Mouse (Mus musculus) small intestine, adult 2 months (tissue): ENCODE measurements around the gene Suclg2. TPM values are rescaled to one million over a fixed set of nuclear protein-coding genes. Genes with fewer than 3 reads are reported as not detected.

ENCODE experiments used
- H3K27ac ChIP-seq: fragments of 200-500 bp; 2 replicates; pipeline ENCODE4 v1.5.1; 2012; ENCODE audit warnings: low read depth, low read length, control low read depth, inconsistent platforms; ENCODE audit not compliant: insufficient read depth
- H3K27me3 ChIP-seq: fragments of 200-500 bp; 2 replicates; pipeline ENCODE4 v1.6.1; 2012; ENCODE audit warnings: mild to moderate bottlenecking, moderate library complexity, low read length, inconsistent platforms; ENCODE audit not compliant: control insufficient read depth, insufficient read depth
- H3K36me3 ChIP-seq: fragments of 200-500 bp; 2 replicates; pipeline ENCODE4 v1.6.1; 2012; ENCODE audit warnings: mild to moderate bottlenecking, low read length, control low read depth, inconsistent platforms; ENCODE audit not compliant: control insufficient read depth, insufficient read depth
- H3K4me1 ChIP-seq: fragments of 200-500 bp; 2 replicates; pipeline ENCODE4 v1.6.1; 2012; ENCODE audit warnings: low read length, inconsistent platforms, mixed read lengths; ENCODE audit not compliant: control insufficient read depth, insufficient read depth, insufficient read length
- H3K4me3 ChIP-seq: fragments of 200-500 bp; 2 replicates; pipeline ENCODE4 v1.5.1; 2012; ENCODE audit warnings: low read depth, mild to moderate bottlenecking, control low read depth, inconsistent platforms, low read length, moderate library complexity
- CTCF ChIP-seq: fragments of 200-500 bp; IDR thresholded peaks from 2 replicates; pipeline ENCODE4 v1.5.1; 2012; ENCODE audit warnings: low read depth, mild to moderate bottlenecking, control low read depth, inconsistent platforms, low read length, moderate library complexity, mixed read lengths; ENCODE audit not compliant: insufficient replicate concordance, insufficient read length; ENCODE audit errors: extremely low read depth
- POLR2A ChIP-seq: fragments of 200-500 bp; IDR thresholded peaks from 2 replicates; pipeline ENCODE4 v1.6.1; 2012; ENCODE audit warnings: low read depth, mild to moderate bottlenecking, control low read depth, inconsistent platforms, low read length, moderate library complexity
- WGBS: fragments of 180-500 bp; shearing (Covaris S2); methylation state at CpG from one replicate; pipeline ENCODE4 v1.1.7; 2018; 5-methylcytosine and 5-hydroxymethylcytosine counted together
- polyA plus RNA-seq: library from polyadenylated mRNA; depleted of rRNA; stranded (reverse); fragments of >200 nt; gene quantifications from 2 replicates; pipeline ENCODE4 v1.2.3, GENCODE M21; 2012

Gene Suclg2
- polyA plus RNA-seq, 1 experiment = 13.1 TPM

DNA sequence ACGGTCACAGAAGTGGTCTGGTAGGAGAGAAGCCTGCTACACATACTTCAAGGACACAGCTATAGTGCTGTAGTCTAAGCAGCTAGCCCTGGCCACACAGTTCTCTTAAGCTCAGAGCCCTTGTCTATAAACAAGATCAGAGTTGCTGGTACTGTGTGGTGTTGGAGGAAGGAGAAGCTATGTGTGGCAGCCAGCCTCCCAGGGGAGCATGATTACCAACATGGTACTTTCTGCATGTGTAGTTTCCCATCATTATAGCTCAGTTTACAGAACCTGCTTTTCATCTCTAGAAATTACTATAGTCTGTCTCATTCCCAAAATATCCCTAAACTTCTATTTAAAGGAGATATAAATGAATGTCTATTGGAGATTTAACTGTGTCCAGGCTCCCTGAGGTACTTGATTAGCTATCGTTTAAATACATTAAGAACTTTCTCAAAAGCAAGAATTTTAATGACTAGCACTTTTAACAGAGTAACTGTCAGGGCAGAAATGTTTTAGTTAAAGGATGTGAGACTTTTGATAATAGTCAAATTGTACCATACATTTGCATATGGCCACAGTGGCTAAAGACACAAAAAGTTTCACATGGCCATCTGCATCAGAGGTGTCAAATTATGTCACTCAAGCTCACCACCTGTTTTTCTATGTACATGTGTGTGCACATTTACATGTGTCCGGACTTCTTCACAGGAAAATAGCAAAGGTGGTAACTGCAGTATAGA lies 145.4 kb downstream of the Suclg2 start:
- Histone ChIP-seq H3K36me3 (peaks cover 12% of the 10 kb centered on the region), H3K4me1 (no peaks in the 10 kb centered on the region), H3K4me3 (no peak overlapping the region), H3K27me3 (no peaks in the 10 kb centered on the region), H3K27ac (no peak overlapping the region)
- WGBS = 91% methylated on average over 3 of the region's 3 CpGs
- TF ChIP-seq POLR2A (no peak), CTCF (no peak)

DNA sequence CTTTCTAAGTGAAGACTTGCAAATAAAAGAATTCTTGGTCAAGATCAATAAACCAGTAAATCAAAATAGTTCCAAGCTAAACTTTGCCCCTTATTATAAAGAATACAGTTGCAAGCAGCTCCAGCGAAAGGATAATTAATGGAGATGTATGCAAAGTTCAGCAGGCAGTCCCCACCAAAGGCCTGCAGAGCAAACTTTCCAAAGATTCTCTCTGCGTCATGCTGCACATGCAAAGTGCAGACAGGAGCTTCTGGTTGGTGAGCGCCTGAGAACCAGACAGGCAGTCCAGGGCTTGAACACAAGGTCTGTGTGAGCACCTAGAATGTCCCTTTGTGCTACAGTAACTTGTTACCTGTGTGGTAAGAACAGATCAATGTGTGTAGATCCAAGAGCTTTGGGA lies 147.0 kb downstream of the Suclg2 start:
- H3K27ac ChIP-seq = no peak overlapping the region
- TF ChIP-seq CTCF (no peak), POLR2A (no peak)
- H3K4me3 ChIP-seq = no peak overlapping the region
- WGBS = 81% methylated on average over 3 of the region's 3 CpGs
- no peaks in the 10 kb centered on the region for H3K4me1 ChIP-seq
- peaks cover 7% of the 10 kb centered on the region for H3K36me3 ChIP-seq
- H3K27me3 ChIP-seq = no peaks in the 10 kb centered on the region

DNA sequence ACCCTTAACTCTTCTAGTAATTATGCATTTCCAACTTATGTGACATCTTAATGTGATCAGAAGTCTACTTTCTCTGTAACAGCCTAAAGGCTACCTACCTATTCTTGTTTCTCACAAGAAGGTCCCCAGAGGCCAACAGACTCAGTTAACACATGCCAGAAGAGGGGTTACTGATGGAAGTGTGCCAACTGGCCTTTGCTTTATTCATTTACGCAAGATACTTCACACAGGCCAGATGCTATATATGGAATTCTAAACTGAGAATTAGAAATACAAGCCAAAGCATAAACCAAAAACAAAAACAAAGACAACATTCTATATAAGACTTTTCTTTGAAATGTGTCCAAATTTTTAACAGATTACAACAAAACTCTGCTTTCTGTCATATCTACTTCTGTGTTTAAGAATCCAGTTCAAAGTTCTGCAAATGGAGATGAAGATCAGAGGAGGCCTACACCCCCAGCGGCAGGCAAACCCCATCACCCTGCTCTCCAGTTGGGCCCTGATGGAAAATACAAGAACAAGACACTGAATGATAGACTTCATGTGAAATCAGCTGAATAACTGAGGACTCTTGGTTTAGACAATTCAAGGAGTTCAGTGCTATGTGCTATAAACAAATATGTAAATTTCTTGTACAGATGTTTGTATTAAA lies 155.1 kb downstream of the Suclg2 start:
- 80% methylated on average over 2 of the region's 2 CpGs for WGBS
- no peak for TF ChIP-seq POLR2A
- no peak for TF ChIP-seq CTCF

DNA sequence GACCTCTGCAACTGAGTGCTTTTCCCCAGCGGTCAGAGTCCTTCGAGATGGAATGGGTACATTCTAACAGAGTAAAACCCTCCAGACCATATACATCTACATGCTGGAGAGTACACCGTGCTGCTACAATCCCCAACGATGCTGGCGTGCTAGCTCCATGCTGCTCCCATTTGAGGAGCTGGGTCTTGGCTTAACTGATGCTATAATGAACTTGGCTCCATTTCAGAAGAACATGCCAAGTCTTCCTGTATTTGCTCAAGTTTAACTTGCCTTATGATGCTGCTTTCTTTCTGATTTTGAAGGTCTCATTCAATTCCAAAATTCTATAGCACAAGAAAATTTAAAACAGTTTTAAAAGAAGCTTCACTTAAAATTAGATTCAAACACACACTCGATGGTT lies 162.3 kb downstream of the Suclg2 start:
- TF ChIP-seq CTCF (no peak), POLR2A (no peak)

More for the DNA sequence above, 155.1 kb downstream of the Suclg2 start:
- Histone ChIP-seq H3K4me1 (no peaks in the 10 kb centered on the region), H3K4me3 (no peak overlapping the region), H3K27ac (no peak overlapping the region), H3K27me3 (no peaks in the 10 kb centered on the region; the same call in 1 of the 2 replicates), H3K36me3 (peaks cover 8% of the 10 kb centered on the region)

DNA sequence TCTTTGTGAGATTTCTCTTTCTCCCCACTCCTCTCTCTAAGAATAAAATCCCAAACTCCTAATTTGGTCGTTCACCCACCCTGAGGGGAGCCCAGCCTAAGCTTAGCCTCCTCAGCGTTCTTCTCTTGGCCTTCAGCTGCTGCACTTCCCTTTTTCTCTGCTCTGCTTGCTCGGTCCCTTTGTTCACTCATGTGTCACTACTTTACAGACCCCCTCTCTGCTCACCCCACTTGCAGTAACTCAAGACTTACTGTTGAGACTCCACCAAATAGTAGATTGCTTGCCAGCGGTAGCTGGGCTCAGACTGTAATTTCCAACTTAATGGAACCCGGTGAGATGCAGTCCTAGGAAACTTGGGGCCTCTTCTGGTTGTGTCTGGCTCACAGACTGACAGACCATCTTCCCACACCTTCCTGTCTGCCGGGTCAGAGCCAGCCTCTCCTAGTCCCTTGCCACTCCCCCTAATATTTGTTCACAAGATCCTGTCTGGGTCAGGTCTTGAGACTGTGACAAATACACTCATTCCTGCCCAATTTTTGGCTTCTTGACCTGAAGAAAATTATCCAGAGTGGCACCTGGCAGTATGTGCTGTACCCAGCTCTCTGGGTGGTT lies 166.2 kb downstream of the Suclg2 start:
- Histone ChIP-seq H3K4me3 (no peak overlapping the region), H3K36me3 (peaks cover 5% of the 10 kb centered on the region), H3K27ac (no peak overlapping the region), H3K4me1 (no peaks in the 10 kb centered on the region), H3K27me3 (no peaks in the 10 kb centered on the region)
- TF ChIP-seq CTCF = no peak
- 71% methylated on average over 6 of the region's 6 CpGs for WGBS

More for the DNA sequence above, 162.3 kb downstream of the Suclg2 start:
- Histone ChIP-seq H3K27me3 (no peaks in the 10 kb centered on the region; the same call in 1 of the 2 replicates), H3K36me3 (peaks cover 3% of the 10 kb centered on the region), H3K4me3 (no peak overlapping the region), H3K4me1 (no peaks in the 10 kb centered on the region), H3K27ac (no peak overlapping the region)
- 91% methylated on average over 6 of the region's 6 CpGs for WGBS

DNA sequence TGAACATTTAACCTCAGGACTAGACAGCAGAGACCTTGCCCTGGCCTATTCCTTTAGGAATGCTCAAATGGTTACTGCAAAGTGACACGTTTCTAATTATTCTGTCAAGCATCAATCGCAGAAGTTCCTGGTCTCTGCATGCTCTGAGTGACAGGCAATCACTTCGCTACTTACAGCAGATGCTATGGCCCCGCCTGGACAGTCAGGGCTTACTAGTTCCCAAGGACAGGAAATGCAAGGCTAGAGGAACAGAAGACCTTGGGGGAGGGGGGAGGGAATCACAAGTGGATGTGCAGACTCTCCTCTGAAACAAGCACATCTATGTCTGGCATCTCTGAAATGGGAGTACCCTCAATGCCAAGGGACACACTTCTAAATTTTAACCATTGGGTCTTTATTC lies 167.6 kb downstream of the Suclg2 start:
- no peaks in the 10 kb centered on the region for H3K4me1 ChIP-seq
- no peak overlapping the region for H3K4me3 ChIP-seq
- peaks cover 3% of the 10 kb centered on the region; the same call in 1 of the 2 replicates for H3K36me3 ChIP-seq
- 95% methylated on average over 4 of the region's 4 CpGs for WGBS
- H3K27ac ChIP-seq = no peak overlapping the region
- no peak for TF ChIP-seq CTCF
- no peak for TF ChIP-seq POLR2A
- no peaks in the 10 kb centered on the region for H3K27me3 ChIP-seq
